Comparison of ENCODE assay signal across 9 mouse cellular contexts in the genomic region with DNA sequence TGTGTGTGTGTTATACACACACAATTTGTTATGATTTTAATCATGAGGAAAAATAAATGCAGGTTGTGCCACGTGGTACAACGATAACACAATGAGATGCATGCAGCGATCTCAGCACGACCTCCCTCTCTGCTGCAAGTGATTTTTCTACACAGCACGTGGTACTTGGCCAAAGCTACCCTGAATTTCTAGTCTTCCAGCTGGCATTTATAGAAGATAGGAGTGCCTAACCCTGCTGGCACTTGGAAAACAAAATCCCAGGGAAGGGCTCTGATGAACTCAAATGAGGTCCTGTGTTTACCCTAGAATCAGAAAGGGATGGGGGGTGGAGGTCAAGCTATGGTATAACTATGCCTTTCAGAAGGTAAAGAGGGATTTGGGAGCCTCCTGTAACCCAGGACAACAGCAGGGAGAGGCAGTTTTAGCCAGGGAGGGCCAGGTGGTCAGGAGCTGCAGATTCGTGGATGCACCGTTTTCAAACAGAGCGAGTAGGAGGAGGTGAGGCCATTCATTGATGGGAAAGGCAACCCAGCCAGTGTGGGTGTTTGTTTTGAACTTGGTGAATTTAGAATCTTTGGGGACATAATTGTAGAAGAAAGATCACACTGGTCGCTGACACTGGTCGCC. TPM values are rescaled to one million over a fixed set of nuclear protein-coding genes. Genes with fewer than 3 reads are reported as not detected.
DNase-seq lines count a peak whose midpoint lies in the region; ATAC-seq and TF ChIP-seq lines count a peak whose summit lies in the region.
"Had no signal": no experiment of that assay in that cellular context is flagged by ENCODE, and none has a peak within 500 bp of the region (broad histone marks: within the 10 kb centered on the region; RNA-seq: fewer than 3 reads in every experiment).

No protein-coding gene starts in this region.

- 61% methylated on average over 10 of the region's 10 CpGs for WGBS in lung, embryonic 15.5 days
- 65% methylated on average over 10 of the region's 10 CpGs for WGBS in lung, adult 2 months
- WGBS in limb, embryonic 12.5 days = 72% methylated on average over 10 of the region's 10 CpGs
- 36% methylated on average over 10 of the region's 10 CpGs for WGBS in olfactory bulb, adult 2 months

- TF ChIP-seq POLR2A in lung, adult 2 months (IDR thresholded peaks at IDR 0.05; ENCODE audit: borderline replicate concordance, extremely low read depth, low read depth, low read length) = no peak
- no peak for TF ChIP-seq POLR2A in olfactory bulb, adult 2 months (IDR thresholded peaks at IDR 0.05; ENCODE audit: insufficient read depth, low read depth, low read length)

- no peaks in the 10 kb centered on the region for H3K27me3 ChIP-seq in lung, embryonic 15.5 days
- no peaks in the 10 kb centered on the region for H3K27me3 ChIP-seq in limb, embryonic 12.5 days

- peak overlapping the region; percentile 92 for H3K27ac ChIP-seq in lung, embryonic 15.5 days
- H3K27ac ChIP-seq in limb, embryonic 12.5 days = peak overlapping the region; percentile 86
- H3K27ac ChIP-seq in olfactory bulb, adult 2 months (ENCODE audit: insufficient read depth, low read depth, low read length) = peak overlapping the region; percentile 57

- peak overlapping the region; percentile 51 for H3K4me2 ChIP-seq in lung, embryonic 15.5 days
- peak overlapping the region; percentile 42; the same call in 1 of the 2 replicates for H3K4me2 ChIP-seq in limb, embryonic 12.5 days

- no peak for DNase-seq in cerebellum, adult 8-10 months
- DNase-seq in lung, adult 2 months = no peak
- no peak for DNase-seq in urinary bladder, postnatal 36 days (ENCODE audit: low spot score in 2 of 2)
- DNase-seq in retina, embryonic 14.5 days (ENCODE audit: low spot score) = no peak
- DNase-seq: spleen, adult 18-20 months had no signal

- peak; percentile 64 for ATAC-seq in cerebellum, adult (ENCODE audit: insufficient number of reproducible peaks, low FRiP score, low TSS enrichment)
- no peak for ATAC-seq in lung, embryonic 15.5 days (ENCODE audit: borderline replicate concordance, extremely low read depth, low FRiP score, low TSS enrichment)
- no peak for ATAC-seq in limb, embryonic 12.5 days (ENCODE audit: insufficient number of reproducible peaks, insufficient read depth, low FRiP score, low TSS enrichment, low read depth)

- no peaks in the 10 kb centered on the region for H3K9me3 ChIP-seq in lung, embryonic 15.5 days
- H3K9me3 ChIP-seq in limb, embryonic 12.5 days = no peaks in the 10 kb centered on the region

- peak overlapping the region; percentile 14; the same call in 1 of the 2 replicates for H3K9ac ChIP-seq in lung, embryonic 15.5 days
- H3K9ac ChIP-seq in limb, embryonic 12.5 days (replicated peaks) = no peak overlapping the region

- no peak for TF ChIP-seq CTCF in lung, adult 2 months (IDR thresholded peaks at IDR 0.05; ENCODE audit: insufficient read depth, low read length)
- no peak for TF ChIP-seq CTCF in olfactory bulb, adult 2 months (IDR thresholded peaks at IDR 0.05; ENCODE audit: insufficient read depth, low read depth, low read length)

- no peak overlapping the region for H3K4me3 ChIP-seq in lung, embryonic 15.5 days
- H3K4me3 ChIP-seq in lung, adult 2 months (replicated peaks; ENCODE audit: extremely low read depth, low read depth, low read length) = no peak overlapping the region
- H3K4me3 ChIP-seq in limb, embryonic 12.5 days (replicated peaks) = no peak overlapping the region
- no peak overlapping the region for H3K4me3 ChIP-seq in olfactory bulb, adult 2 months (ENCODE audit: insufficient read depth, low read depth, low read length)

- H3K4me1 ChIP-seq in lung, embryonic 15.5 days = peaks cover 32% of the 10 kb centered on the region
- peaks cover 14% of the 10 kb centered on the region for H3K4me1 ChIP-seq in lung, adult 2 months (ENCODE audit: control insufficient read depth, insufficient read depth, low read length)
- H3K4me1 ChIP-seq in limb, embryonic 12.5 days (replicated peaks) = peaks cover 33% of the 10 kb centered on the region
- peaks cover 38% of the 10 kb centered on the region for H3K4me1 ChIP-seq in olfactory bulb, adult 2 months (ENCODE audit: control insufficient read depth, insufficient read depth, low read length)

- H3K36me3 ChIP-seq in lung, embryonic 15.5 days = no peaks in the 10 kb centered on the region
- no peaks in the 10 kb centered on the region for H3K36me3 ChIP-seq in limb, embryonic 12.5 days

RNA-seq across cellular contexts. Expression of a gene that starts 46.1 kb away (rescaled TPM):
- 23.4 and 24.3 TPM in 2 replicates for polyA plus RNA-seq in lung, embryonic 15.5 days (2015; fragmentation: Nextera tagmentation; extraction: Ambion mirVana)
- 7.3 and 11.3 TPM in 2 replicates for polyA plus RNA-seq in lung, adult 2 months (2012; rRNA removed)
- 32.1 and 38.2 TPM in 2 replicates for polyA plus RNA-seq in limb, embryonic 12.5 days (2016; fragmentation: Nextera tagmentation; extraction: Ambion mirVana)
- polyA plus RNA-seq in olfactory bulb, adult 2 months (2012; ENCODE audit: insufficient read depth, insufficient read length, low replicate concordance, missing spikeins) = not detected in 2 replicates
